Mouse (Mus musculus) small intestine, adult 2 months (tissue): ENCODE results near the gene Hpse2. TPM values are rescaled to one million over a fixed set of nuclear protein-coding genes. Genes with fewer than 3 reads are reported as not detected.
"Not testable (repeated sequence)": the region's sequence is repeated elsewhere in the genome, so short reads cannot be mapped to it uniquely, and the experiment has no call there.

Source experiments
- H3K27ac ChIP-seq: fragments of 200-500 bp; 2 replicates; pipeline ENCODE4 v1.5.1; 2012; ENCODE audit warnings: low read depth, low read length, control low read depth, inconsistent platforms; ENCODE audit not compliant: insufficient read depth
- H3K27me3 ChIP-seq: fragments of 200-500 bp; 2 replicates; pipeline ENCODE4 v1.6.1; 2012; ENCODE audit warnings: mild to moderate bottlenecking, moderate library complexity, low read length, inconsistent platforms; ENCODE audit not compliant: control insufficient read depth, insufficient read depth
- H3K36me3 ChIP-seq: fragments of 200-500 bp; 2 replicates; pipeline ENCODE4 v1.6.1; 2012; ENCODE audit warnings: mild to moderate bottlenecking, low read length, control low read depth, inconsistent platforms; ENCODE audit not compliant: control insufficient read depth, insufficient read depth
- H3K4me1 ChIP-seq: fragments of 200-500 bp; 2 replicates; pipeline ENCODE4 v1.6.1; 2012; ENCODE audit warnings: low read length, inconsistent platforms, mixed read lengths; ENCODE audit not compliant: control insufficient read depth, insufficient read depth, insufficient read length
- H3K4me3 ChIP-seq: fragments of 200-500 bp; 2 replicates; pipeline ENCODE4 v1.5.1; 2012; ENCODE audit warnings: low read depth, mild to moderate bottlenecking, control low read depth, inconsistent platforms, low read length, moderate library complexity
- CTCF ChIP-seq: fragments of 200-500 bp; IDR thresholded peaks from 2 replicates; pipeline ENCODE4 v1.5.1; 2012; ENCODE audit warnings: low read depth, mild to moderate bottlenecking, control low read depth, inconsistent platforms, low read length, moderate library complexity, mixed read lengths; ENCODE audit not compliant: insufficient replicate concordance, insufficient read length; ENCODE audit errors: extremely low read depth
- POLR2A ChIP-seq: fragments of 200-500 bp; IDR thresholded peaks from 2 replicates; pipeline ENCODE4 v1.6.1; 2012; ENCODE audit warnings: low read depth, mild to moderate bottlenecking, control low read depth, inconsistent platforms, low read length, moderate library complexity
- WGBS: fragments of 180-500 bp; shearing (Covaris S2); methylation state at CpG from one replicate; pipeline ENCODE4 v1.1.7; 2018; 5-methylcytosine and 5-hydroxymethylcytosine counted together
- polyA plus RNA-seq: library from polyadenylated mRNA; depleted of rRNA; stranded (reverse); fragments of >200 nt; gene quantifications from 2 replicates; pipeline ENCODE4 v1.2.3, GENCODE M21; 2012

Hpse2 gene
- polyA plus RNA-seq, 1 experiment, result 1.1 TPM

DNA sequence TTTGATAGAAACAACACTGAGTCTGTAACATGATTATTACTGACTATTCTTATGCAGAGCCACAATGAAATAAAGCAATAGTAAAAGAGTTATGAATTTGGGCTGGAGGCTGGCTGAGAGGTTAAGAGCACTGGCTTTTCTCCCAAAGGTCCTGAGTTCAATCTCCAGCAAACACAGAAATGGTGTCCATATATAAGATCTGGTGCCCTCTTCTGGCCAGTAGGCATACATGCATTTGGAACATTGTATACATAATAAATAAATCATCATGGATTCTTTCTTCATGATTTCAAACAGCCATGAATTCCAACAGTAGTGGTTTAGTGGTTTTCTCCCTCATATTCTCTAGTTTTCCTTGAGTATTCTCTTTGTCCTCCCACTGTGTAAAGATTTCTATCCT is 81.4 kb downstream of the Hpse2 start:
- TF ChIP-seq CTCF (no peak), POLR2A (no peak)
- H3K27me3 ChIP-seq, result no peaks in the 10 kb centered on the region
- H3K27ac ChIP-seq, result no peak overlapping the region
- no peaks in the 10 kb centered on the region for H3K36me3 ChIP-seq
- H3K4me3 ChIP-seq, result no peak overlapping the region
- no peaks in the 10 kb centered on the region for H3K4me1 ChIP-seq

DNA sequence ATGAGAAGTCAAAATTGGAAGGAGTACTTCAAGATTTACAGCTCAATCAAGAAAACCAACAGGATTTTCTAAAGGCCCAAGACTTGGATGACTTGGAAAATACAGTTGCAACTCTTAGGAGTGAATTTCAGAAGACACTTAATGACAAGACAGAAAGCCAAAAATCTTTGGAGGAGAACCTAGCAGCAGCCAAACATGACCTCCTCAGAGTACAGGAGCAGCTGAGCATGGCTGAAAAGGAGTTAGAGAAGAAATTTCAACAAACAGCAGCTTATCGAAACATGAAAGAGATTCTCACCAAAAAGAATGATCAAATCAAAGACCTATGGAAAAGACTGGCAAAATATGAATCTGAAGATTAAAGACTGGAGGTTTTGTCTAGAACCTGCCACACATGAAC is 106.8 kb downstream of the Hpse2 start:
- 82% methylated on average over 1 of the region's 1 CpGs for WGBS

DNA sequence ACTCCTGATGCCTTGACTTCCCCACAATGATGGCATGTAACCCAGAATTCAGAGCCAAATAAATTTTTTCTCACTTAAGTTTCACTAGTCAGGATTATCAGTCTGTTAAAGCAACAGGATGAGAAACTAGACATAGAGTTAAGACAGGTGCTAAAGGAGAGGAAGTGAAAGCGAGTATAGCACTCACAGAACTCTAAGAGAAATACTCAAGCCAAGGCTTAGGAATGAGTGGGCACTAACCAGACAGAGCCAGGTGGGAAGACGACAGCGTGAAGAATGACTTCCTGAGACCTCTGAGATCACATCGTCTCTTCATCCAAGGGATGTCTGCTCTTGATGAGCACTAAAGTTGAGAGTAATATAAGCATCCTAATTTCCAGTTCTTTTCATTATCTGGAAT is 144.2 kb downstream of the Hpse2 start:
- Histone ChIP-seq H3K36me3 (no peaks in the 10 kb centered on the region), H3K4me3 (no peak overlapping the region), H3K4me1 (no peaks in the 10 kb centered on the region), H3K27ac (no peak overlapping the region), H3K27me3 (no peaks in the 10 kb centered on the region)
- WGBS, result 72% methylated on average over 4 of the region's 4 CpGs
- no peak for TF ChIP-seq POLR2A
- TF ChIP-seq CTCF, result no peak

More for the DNA sequence above, 106.8 kb downstream of the Hpse2 start:
- not testable (repeated sequence) for H3K27ac ChIP-seq, H3K4me3 ChIP-seq, H3K4me1 ChIP-seq, H3K27me3 ChIP-seq, H3K36me3 ChIP-seq

DNA sequence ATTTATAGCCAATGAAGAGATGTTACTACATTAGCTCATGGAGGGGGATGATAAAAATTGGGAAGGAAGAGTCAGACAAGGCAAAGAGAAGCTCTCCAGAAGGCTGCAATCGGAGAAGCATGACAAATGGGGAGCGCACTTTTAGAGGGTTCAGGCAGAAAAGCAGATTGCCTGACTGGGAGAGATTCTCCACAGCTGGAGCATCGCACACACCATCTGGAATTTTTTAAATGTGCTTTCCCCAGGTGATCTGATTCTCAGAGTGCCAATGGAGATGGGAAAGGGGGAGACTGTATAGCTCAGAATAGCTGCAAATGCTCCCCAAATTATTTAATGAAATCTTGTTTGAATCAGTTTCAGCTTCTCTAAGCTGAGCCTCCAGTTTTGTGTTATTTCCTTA is 156.4 kb downstream of the Hpse2 start:
- H3K4me3 ChIP-seq, result no peak overlapping the region
- H3K4me1 ChIP-seq, result no peaks in the 10 kb centered on the region
- TF ChIP-seq POLR2A (no peak), CTCF (no peak)
- WGBS, result 74% methylated on average over 3 of the region's 3 CpGs
- H3K27me3 ChIP-seq, result no peaks in the 10 kb centered on the region
- no peak overlapping the region for H3K27ac ChIP-seq
- H3K36me3 ChIP-seq, result no peaks in the 10 kb centered on the region

DNA sequence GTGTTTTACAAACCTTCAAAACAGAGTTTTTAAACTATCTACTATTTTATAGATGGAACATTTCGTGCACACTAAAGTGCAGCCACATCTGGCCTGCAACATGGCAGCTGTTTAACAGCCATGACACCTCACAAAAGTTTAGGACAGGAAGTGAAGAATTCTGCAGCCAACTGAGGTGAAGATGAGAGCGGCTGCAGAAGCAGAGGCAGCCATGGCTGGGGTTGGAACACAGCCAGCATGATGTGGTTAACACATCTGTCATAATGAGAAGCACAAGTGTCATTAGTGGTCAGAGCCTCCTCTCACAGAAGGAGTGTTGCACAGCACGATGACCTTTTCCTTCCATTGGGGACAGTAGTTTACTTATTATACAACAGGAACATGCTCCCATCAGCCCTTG is 194.6 kb downstream of the Hpse2 start:
- 56% methylated on average over 3 of the region's 3 CpGs for WGBS
- no peak overlapping the region for H3K4me3 ChIP-seq

DNA sequence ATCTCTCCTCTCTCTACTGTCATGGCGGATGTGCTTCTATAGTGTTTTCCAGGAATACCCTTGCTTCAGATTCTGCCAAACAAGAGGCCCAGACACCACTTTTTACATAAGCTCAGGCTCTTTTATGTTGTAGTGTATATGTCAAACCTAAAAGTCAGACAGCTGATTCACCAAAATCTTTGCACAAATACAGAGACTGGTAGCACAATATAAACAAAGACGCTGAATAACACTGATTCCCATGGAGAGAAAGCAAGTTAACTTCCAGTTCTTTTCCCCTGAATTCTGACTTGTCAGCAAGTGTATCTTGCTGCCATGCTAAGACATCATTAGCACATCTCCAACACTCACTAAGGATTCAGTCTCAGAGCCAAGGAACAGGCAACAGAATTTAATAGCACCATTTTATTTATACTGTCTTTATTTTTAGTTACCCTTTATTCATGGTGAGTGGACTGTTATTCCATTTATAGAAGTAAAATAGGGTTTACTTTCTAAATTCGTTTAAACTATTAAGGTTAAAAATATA is 212.7 kb downstream of the Hpse2 start:
- WGBS, result 77% methylated on average over 3 of the region's 3 CpGs
- Histone ChIP-seq H3K4me1 (no peaks in the 10 kb centered on the region), H3K27me3 (no peaks in the 10 kb centered on the region), H3K4me3 (no peak overlapping the region), H3K36me3 (no peaks in the 10 kb centered on the region), H3K27ac (no peak overlapping the region)
- no peak for TF ChIP-seq POLR2A
- no peak for TF ChIP-seq CTCF

More for the DNA sequence above, 194.6 kb downstream of the Hpse2 start:
- TF ChIP-seq POLR2A, result no peak
- no peak for TF ChIP-seq CTCF
- H3K27me3 ChIP-seq, result no peaks in the 10 kb centered on the region
- H3K36me3 ChIP-seq, result no peaks in the 10 kb centered on the region
- no peaks in the 10 kb centered on the region for H3K4me1 ChIP-seq
- no peak overlapping the region for H3K27ac ChIP-seq

DNA sequence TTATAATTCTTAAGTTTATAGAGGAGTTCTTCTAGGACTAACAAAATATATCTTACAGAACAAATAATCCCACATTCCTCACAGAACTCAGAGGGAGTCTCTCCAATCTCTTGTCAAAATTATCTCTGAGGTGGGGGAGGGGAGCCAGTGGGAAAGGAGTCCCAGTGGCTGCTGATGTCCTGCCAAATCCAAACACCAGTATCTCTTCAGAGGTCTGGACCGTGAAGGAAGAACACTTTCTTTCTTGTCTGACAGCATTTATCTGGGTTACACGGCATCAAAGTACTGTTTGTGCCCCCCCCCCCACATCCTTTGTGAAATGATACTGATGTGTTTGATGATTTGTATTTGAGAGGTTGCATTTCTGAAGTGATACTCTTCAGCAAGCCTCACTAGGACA is 213.3 kb downstream of the Hpse2 start:
- TF ChIP-seq POLR2A, result no peak
- no peak for TF ChIP-seq CTCF
- no peaks in the 10 kb centered on the region for H3K4me1 ChIP-seq
- no peaks in the 10 kb centered on the region for H3K27me3 ChIP-seq
- no peaks in the 10 kb centered on the region for H3K36me3 ChIP-seq
- H3K27ac ChIP-seq, result no peak overlapping the region
- 49% methylated on average over 2 of the region's 2 CpGs for WGBS
- H3K4me3 ChIP-seq, result no peak overlapping the region

DNA sequence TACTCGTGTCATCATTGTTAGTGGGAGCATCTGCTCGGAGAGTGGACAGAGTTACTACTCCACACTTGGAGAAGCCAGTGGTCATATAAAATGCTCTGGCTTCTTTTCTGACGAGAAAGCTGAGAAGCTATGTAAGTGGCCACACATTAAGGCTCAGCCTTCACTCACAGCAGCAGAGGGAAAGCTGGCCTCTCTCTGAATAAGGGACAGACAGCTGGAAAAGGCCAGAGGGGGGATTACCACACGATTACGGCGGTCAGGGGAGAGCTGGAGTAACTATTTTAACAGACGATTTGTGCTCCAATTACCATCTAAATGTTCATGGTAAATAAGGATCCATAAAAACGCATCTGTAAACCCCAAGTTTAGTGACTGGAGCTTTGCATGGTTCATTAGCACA is 232.1 kb downstream of the Hpse2 start:
- TF ChIP-seq CTCF (no peak), POLR2A (no peak)
- Histone ChIP-seq H3K27ac (peak overlapping the region; percentile 46; the same call in 1 of the 2 replicates), H3K36me3 (no peaks in the 10 kb centered on the region)

More for the DNA sequence above, 232.1 kb downstream of the Hpse2 start:
- 66% methylated on average over 8 of the region's 8 CpGs for WGBS
- H3K4me3 ChIP-seq, result no peak overlapping the region
- no peaks in the 10 kb centered on the region for H3K27me3 ChIP-seq
- H3K4me1 ChIP-seq, result no peaks in the 10 kb centered on the region
